Mouse (Mus musculus) lung, postnatal 0 days (tissue): Measurements from ENCODE around the gene Gsdma.

Experiments
- CTCF ChIP-seq: IDR thresholded peaks from 2 replicates; pipeline ENCODE4 v1.5.1; 2016; ENCODE audit warnings: antibody characterized with exemption, mild to moderate bottlenecking
- EP300 ChIP-seq: IDR thresholded peaks from 2 replicates; pipeline ENCODE4 v1.6.1; 2016; ENCODE audit warnings: antibody characterized with exemption, mild to moderate bottlenecking, control low read depth

GRCm38 (mm10) chr11:98680023-98680422, 15.9 kb downstream of the Gsdma start:
- TF ChIP-seq CTCF: peak; percentile 41
- no peak for TF ChIP-seq EP300
